In the genomic region with DNA sequence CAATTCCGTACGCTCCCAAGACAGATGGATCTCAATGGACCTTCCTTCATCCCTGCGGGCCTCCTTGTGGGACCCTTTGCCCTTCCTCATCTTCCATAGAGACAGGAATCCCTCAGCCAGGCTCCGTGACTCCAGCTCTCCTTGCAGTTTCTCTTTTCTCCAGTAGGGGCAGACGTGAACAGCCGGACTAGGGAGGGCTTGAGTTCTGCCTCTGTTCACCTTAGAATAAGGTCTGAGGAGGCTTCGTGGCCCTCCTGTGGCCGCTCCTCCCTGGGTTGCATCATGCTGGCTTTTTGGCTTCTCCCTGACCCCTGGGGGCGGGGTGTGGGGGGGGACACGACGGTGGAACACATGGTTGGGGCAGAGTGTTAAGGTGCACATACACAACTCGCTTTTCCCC, we compare ENCODE assay signal across 9 mouse cellular contexts.
DNase-seq lines count a peak whose midpoint lies in the region; ATAC-seq and TF ChIP-seq lines count a peak whose summit lies in the region.
"Had no signal": no experiment of that assay in that cellular context is flagged by ENCODE, and none has a peak within 500 bp of the region (broad histone marks: within the 10 kb centered on the region; RNA-seq: fewer than 3 reads in every experiment).

No protein-coding gene starts in this region.

- no peak for TF ChIP-seq EP300 in ES-Bruce4 (IDR thresholded peaks at IDR 0.05; ENCODE audit: insufficient read depth, low read depth, low read length)

- H3K36me3 ChIP-seq in ES-Bruce4 (ENCODE audit: control insufficient read depth, insufficient read depth, low read length, poor library complexity, severe bottlenecking) = no peaks in the 10 kb centered on the region
- H3K36me3 ChIP-seq: heart, embryonic 13.5 days had no signal

- no peaks in the 10 kb centered on the region for H3K9me3 ChIP-seq in ES-Bruce4 (replicated peaks; ENCODE audit: control insufficient read depth, insufficient read depth, low read length, poor library complexity, severe bottlenecking)
- H3K9me3 ChIP-seq: heart, embryonic 13.5 days had no signal

- no peaks in the 10 kb centered on the region for H3K4me1 ChIP-seq in ES-Bruce4 (ENCODE audit: control insufficient read depth, insufficient read depth, low read length)

- no peak overlapping the region for H3K27ac ChIP-seq in ES-Bruce4 (ENCODE audit: insufficient read depth, low read length)
- no peak overlapping the region for H3K27ac ChIP-seq in layer of hippocampus, adult 2 months
- H3K27ac ChIP-seq: heart, embryonic 13.5 days had no signal

- no peak overlapping the region for H3K9ac ChIP-seq in ES-Bruce4 (ENCODE audit: low read depth, poor library complexity, severe bottlenecking)
- H3K9ac ChIP-seq: heart, embryonic 13.5 days had no signal

- H3K4me3 ChIP-seq in ES-Bruce4 (ENCODE audit: low read depth, low read length) = no peak overlapping the region
- no peak overlapping the region for H3K4me3 ChIP-seq in layer of hippocampus, adult 2 months
- H3K4me3 ChIP-seq: heart, embryonic 13.5 days had no signal

- DNase-seq in adrenal gland, postnatal 10 days = peak; percentile 71
- DNase-seq in embryo, embryonic 11.5 days (ENCODE audit: low read depth, low spot score) = peak; percentile 50
- peak; percentile 59 to 68 for DNase-seq in heart, postnatal 36 days
- peak; percentile 61 to 75 for DNase-seq in layer of hippocampus, adult 2 months (ENCODE audit: low spot score in 2 of 2)
- DNase-seq in right cerebral cortex, adult 2 months (ENCODE audit: low spot score in 2 of 2) = peak; percentile 75 to 77

- TF ChIP-seq CTCF in ES-Bruce4 (IDR thresholded peaks at IDR 0.05; ENCODE audit: low read depth, low read length) = peak; percentile 62
- peak; percentile 87 for TF ChIP-seq CTCF in layer of hippocampus, adult 2 months (conservative IDR thresholded peaks at IDR 0.05)

- peak; percentile 70 for ATAC-seq in megakaryocyte progenitor cell, adult 5-6 weeks (replicated peaks; ENCODE audit: poor library complexity)
- no peak for ATAC-seq in activated CD4-positive, CD25-positive, alpha-beta regulatory T cell, adult 4 months

- H3K27me3 ChIP-seq in ES-Bruce4 (ENCODE audit: control insufficient read depth, insufficient read depth, low read length, poor library complexity, severe bottlenecking) = no peaks in the 10 kb centered on the region
- H3K27me3 ChIP-seq: heart, embryonic 13.5 days had no signal

- intact Hi-C loops in heart, postnatal 36 days (cut with DNase I) = loop anchor here (5.0 kb wide), 1 partner anchor 133 kb away; no protein-coding TSS in a partner anchor

- no peak for TF ChIP-seq POLR2A in ES-Bruce4 (IDR thresholded peaks at IDR 0.05; ENCODE audit: insufficient read depth, low read length)
